Mouse (Mus musculus): Measurements from ENCODE around the gene Pard3.

Gene Pard3

GRCm38 (mm10) chr8:127087434-127087833, 23.7 kb downstream of the Pard3 start:
- DNase-seq (ENCODE audit: low spot score): no peak

- DNase-seq (ENCODE audit: low spot score): no peak
Observed at GRCm38 (mm10) chr8:127088372-127088771, 24.7 kb downstream of the Pard3 start.

DNA sequence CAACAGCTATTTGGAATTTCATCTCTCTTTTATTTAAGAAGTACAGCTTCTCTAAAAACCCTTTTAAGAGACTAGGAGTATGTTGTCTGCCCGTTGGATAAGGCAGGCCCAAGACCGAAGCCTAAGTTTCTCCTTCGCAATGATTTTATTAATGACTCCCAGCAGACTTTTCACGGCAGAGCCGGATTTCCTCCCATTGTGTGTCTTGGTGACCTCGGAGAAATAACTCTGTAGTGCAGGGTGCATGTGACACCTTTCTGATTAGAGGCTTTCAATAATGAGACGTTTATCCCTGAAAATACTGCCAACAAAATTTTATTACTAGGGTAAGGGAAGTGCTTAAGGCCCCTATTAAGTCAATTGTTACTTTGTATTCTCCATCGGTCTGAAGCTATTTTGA, 25.3 kb downstream of the Pard3 start:
- DNase-seq (ENCODE audit: low spot score): no peak

GRCm38 (mm10) chr8:127090435-127090834, 26.7 kb downstream of the Pard3 start:
- DNase-seq (ENCODE audit: low spot score): no peak

- DNase-seq (ENCODE audit: low spot score): no peak
Observed at GRCm38 (mm10) chr8:127091936-127092335, 28.2 kb downstream of the Pard3 start.

DNA sequence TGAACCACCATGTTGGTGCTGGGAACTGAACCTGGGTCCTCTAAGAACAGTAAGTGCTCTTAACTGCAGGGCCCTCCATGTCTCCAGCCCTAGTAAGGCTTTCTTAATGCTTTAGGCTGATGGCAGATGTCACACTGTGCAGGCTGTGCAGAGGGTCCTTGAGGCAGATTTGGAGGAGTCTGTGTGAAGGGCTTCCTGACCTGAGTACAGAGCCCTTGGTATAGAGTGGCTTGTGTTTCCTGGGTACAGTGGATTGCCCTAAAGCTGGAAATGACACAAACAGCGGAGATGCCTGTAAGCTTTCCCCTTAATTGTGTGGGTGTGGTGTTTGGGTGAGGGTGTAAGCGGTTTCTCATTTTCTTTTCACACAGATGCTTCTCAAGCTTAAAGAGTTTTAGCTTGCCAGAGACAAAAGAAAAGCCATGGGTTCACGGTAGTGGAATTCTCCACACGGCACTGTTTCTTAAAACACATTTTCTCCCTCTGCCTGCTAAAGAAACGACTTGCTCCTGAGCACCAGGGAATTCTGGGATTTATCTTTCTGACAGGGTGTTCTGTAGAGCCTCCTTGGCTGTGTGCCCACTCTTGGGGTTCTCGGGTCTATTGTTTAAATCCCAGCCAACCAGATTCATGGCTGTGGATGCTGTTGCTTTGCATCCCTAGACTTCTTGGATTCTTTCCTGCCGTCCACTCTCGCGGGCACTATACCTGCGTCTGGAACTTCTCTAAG, 28.9 kb downstream of the Pard3 start:
- no peak for DNase-seq (ENCODE audit: low spot score)

GRCm38 (mm10) chr8:127093113-127093426, 29.4 kb downstream of the Pard3 start:
- no peak for DNase-seq (ENCODE audit: low spot score)

DNA sequence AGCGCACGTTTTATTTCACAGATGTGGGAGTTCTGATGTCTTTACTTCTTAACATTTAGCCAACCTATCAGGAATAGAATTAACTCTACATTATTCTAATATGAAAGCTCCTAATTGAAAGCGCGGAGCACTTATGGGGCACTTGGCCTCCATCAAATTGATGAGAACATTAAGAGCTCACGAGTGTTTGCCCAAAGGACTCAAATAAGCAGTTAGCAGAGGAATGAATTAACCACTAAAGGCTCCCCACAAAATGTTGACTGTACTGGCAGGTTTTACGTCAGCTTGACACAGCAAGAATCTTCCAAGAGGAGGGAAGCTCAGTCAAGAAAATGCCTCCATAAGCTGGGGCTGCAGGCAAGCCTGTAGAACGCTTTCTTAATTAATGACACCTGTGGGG, 32.1 kb downstream of the Pard3 start:
- DNase-seq (ENCODE audit: low spot score): no peak

GRCm38 (mm10) chr8:127099439-127100090, 35.9 kb downstream of the Pard3 start:
- no peak for DNase-seq (ENCODE audit: low spot score)

DNA sequence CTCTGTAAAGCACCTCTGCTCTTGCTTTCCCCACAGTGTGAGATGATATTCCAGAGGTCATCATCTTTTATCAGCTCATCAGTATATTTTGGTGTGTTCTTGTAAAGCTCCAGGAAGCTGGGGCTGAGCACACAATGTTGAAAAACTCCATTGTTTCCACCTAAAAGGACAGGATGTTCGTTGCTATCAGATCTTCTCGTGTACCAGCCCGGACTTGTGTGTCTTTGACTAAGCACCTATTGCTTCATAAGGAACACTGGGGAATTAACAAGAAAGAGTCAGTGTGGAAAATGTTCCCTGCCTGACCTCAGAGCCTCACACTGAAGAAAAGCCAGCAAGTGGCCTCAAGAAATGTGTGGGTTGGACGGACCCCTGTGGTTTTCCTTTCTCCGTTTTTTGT, 39.6 kb downstream of the Pard3 start:
- DNase-seq (ENCODE audit: low spot score): no peak

DNA sequence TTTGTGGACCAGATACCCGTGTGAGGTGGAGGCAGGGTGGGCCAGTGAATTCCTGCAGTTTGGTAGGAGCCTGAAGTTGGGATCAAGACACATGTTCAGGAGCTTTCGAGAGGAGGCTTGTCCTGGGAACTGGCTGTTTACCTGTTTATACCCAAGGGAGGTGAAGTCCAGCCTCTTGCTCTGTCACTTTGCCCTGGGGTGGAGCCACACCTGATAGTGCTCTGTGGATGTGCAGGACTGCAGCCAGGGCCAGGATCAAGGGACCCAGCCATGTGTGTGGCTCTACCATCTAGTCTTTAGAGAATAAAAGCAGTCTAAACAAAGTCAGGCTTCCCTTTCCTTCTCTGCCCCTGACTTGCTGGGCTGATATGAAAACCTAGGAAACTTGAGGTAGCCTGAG, 40.9 kb downstream of the Pard3 start:
- no peak for DNase-seq (ENCODE audit: low spot score)

- DNase-seq (ENCODE audit: low spot score): no peak
Observed at GRCm38 (mm10) chr8:127107928-127108327, 44.2 kb downstream of the Pard3 start.

GRCm38 (mm10) chr8:127113209-127113608, 49.5 kb downstream of the Pard3 start:
- DNase-seq (ENCODE audit: low spot score): no peak

GRCm38 (mm10) chr8:127115837-127116236, 52.1 kb downstream of the Pard3 start:
- DNase-seq (ENCODE audit: low spot score): no peak

DNA sequence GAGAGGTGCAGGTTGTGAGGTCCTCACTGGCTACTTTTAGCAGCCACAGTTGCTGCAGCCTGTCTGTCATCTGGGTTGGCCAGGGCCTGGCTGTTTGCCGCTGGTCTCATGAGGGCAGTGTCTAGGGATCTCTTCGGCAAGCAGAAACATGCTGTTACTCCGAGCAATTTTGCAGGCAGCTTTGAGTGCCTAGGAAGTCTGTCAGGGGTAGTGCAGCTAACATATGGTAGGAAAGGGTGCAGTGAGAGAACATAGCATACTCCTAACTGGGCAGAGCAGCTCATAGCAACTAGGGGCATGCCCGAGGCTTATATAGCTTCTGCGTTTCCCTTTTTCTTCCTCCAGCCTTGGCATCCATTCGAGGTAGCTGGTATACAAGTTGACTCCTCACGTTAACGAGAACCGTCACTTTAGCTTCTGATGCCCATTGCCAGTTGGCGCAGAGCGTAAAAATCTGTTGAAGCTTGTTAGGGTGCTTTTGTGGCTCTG, 54.7 kb downstream of the Pard3 start:
- no peak for DNase-seq (ENCODE audit: low spot score)

- no peak for DNase-seq (ENCODE audit: low spot score)
Observed at GRCm38 (mm10) chr8:127123391-127123790, 59.7 kb downstream of the Pard3 start.

DNA sequence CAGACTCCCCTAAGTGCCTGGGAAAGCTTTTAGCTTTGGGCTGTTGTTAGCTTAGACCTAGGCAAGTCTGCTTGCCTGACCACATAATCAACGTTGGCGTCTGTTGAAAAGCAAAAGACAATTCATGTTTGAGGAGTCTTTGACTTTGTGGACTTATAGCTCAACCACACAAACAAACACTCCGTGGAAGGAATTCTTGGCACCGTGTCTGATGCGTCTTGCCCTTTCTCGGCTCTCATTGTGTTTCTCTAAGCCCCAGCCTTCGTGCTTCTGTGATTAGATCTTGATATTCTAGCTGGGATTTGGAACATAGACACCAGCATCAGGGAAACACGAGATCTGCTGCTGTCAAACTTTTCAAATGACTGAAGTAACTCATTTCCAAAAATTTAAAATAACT, 61.1 kb downstream of the Pard3 start:
- DNase-seq (ENCODE audit: low spot score): no peak

DNA sequence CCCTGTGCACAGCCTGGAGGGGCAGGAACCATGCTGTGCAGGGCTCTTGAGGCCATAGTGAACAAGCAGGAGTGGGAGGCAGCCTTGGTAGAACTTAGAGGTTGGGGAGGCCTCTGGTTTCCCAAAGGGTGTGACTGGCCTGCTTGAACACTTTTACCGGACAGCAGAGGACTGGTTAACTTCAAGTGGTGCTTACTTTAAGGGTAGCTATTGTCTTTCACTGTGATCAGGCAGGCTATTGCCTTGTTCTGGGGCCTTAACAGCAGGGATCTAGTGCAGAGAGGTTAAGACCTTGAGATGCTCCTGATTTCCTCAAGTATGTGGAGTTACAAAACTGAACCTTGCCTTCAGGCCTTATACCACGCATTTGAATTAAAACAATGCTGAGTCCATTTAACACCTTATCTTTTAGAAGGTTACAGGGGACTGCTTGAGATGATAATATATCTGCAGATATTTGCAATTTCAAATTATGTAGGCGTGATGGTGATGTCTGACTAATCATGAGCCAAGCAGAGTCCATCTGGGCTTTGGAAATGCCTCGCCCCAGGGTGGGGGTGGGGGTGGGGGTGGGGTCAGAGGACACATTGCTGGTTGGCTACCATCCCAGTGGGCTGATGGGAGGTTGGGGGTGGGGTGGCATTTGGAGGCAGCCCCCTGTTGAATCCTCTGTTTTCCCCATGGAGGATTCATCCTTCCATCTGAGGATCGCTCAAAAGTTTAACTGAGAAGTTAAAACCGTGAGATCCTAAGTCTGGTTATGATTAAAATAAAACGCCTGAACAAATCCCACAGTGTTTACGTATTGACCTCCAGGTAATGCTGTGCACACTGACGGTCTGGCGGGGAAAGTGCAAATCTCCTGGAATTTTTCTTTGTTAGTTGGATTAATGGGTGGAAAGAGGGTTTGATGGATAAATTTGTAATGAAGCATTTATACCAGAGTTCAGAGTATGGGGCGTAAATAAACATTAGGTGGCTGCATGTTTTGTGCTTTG, 62.3 kb downstream of the Pard3 start:
- no peak for DNase-seq (ENCODE audit: low spot score)

DNA sequence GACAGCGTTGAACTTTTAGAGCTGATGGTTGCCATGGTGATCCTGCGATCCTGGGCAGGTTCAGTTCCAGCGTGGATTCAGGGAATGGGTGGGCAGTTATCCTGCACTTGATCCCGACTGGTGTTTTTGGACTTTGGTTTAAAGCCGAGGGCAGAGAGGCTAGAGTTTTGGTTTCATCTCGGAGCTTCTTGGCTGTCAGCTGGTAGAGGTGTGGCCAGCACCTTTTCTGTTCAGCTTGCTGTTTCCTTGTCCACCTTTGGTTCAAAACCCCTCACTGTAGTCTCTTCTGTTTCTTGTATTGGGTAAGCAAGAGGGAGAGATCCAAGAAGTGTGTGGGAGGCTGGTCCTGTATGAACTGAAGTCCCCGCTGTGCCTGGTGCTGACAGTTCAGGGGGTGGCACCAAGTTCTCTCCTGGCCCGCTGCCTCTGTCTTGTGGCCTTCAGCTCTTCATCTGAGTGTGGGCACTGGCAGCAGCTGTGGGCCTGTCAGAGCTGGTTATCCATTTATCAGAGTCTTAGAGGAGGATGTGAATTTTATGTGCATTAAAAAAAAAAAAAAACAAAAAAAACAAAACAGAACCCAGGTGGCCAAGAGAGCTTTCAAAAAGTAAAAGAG, 65.2 kb downstream of the Pard3 start:
- DNase-seq (ENCODE audit: low spot score): no peak

DNA sequence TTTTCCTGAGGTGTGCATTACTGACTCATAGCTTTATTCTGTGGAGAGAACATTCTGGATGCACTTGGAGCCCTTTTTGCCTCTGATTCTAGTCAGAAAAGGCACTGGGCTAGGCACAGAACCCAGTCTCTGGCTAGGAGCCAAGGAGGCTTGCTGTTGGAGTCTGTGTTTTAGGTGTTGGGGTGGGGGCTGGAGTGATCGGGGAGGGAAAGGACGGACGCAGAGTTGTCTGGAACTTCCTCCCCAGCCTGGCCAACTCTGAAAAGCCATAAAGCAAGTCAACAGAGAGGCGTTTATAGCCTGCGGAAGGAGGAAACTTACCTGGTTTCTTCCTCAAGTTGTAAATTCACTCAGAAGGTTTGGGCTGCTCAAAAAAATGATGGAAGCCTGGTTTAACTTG, 70.6 kb downstream of the Pard3 start:
- DNase-seq (ENCODE audit: low spot score): no peak

DNA sequence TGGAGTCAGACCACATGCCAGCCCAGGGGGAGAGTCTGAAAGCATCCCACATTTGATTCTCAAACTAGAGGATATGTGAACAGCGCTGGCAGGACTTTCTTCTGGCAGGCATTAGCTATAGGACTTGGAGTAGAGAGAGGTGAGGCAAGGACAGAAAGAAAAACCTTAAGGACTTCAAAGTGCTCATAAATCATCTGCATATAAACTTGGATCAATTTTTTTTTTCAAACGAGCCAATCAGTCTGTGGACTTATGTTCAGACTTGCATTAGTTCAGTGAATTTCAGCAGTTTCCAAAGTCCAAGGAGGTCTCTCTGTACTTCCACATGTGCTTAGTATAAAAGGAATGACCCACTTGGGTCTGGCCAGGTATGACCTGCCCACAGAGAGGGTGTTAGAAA, 72.5 kb downstream of the Pard3 start:
- DNase-seq (ENCODE audit: low spot score): no peak

DNA sequence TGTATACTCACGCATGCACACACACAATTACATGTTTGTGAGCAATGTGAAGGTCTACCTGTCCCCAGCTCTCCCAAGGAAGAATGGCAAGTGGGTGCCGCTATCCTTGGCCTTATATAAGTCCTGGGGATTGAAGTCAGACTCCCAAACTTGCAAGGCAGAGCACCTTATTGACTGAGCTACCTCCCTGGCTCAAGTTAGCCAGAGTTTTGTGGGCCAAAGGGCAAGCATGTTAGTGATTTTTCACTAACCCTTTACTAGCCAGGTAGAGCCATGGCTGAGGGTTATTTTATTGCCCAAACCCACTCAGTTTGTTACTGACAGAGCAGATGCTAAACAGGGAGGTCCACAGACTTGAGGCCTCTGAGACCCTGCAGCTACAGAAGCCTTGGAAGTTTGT, 73.1 kb downstream of the Pard3 start:
- no peak for DNase-seq (ENCODE audit: low spot score)

Measured in urinary bladder, postnatal 10 days (tissue).